Mouse (Mus musculus) lung, adult 2 months (tissue): ENCODE results near the gene Prelp.

ENCODE experiments used
- CTCF ChIP-seq: fragments of 200-500 bp; IDR thresholded peaks from 2 replicates; pipeline ENCODE4 v1.5.1; 2011; ENCODE audit warnings: mild to moderate bottlenecking, low read length, control low read depth; ENCODE audit not compliant: insufficient read depth
- POLR2A ChIP-seq: fragments of 200-500 bp; IDR thresholded peaks from 2 replicates; pipeline ENCODE4 v1.6.1; 2011; ENCODE audit warnings: low read depth, mild to moderate bottlenecking, control low read depth, low read length, borderline replicate concordance; ENCODE audit errors: extremely low read depth

- no peak for TF ChIP-seq CTCF
- TF ChIP-seq POLR2A: no peak
Measured at GRCm38 (mm10) chr1:133950061-133950782, 29.0 kb upstream of the Prelp start.
